Mouse (Mus musculus) Muller cell, postnatal 12 days (primary cell): ENCODE results near the gene Rbms2.
"Not testable (repeated sequence)": the region's sequence is repeated elsewhere in the genome, so short reads cannot be mapped to it uniquely, and the experiment has no call there.

Experiments
- DNase-seq: peaks from one replicate; pipeline ENCODE4 v3.0.0-alpha.2; 2015; ENCODE audit errors: inconsistent ontology term

The Rbms2 gene

GRCm38 (mm10) chr10:128091564-128092505 is 88.3 kb downstream of the Rbms2 start, which contains the start of gene Baz2a:
TSS of gene Baz2a (plus strand) at chr10:128091577.
- peak; percentile 86 for DNase-seq

GRCm38 (mm10) chr10:128090651-128091563 is 89.2 kb downstream of the Rbms2 start:
- peak; percentile 82 for DNase-seq

GRCm38 (mm10) chr10:128089842-128090241 is 90.3 kb downstream of the Rbms2 start:
- DNase-seq: no peak

DNA sequence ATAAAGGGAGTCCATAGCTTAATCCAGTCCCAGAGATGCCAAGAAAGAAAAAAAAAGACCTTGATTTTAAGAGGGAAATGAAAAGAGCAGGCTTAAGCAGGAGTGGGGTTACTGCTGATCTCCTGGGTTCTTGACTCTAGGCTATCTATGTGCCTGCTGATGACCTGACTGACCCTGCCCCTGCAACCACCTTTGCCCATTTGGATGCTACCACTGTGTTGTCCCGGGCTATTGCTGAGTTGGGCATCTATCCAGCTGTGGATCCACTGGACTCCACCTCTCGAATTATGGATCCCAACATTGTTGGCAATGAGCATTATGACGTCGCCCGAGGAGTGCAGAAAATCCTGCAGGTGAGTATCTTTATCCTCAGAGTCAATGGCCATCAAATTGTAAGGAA is 91.9 kb downstream of the Rbms2 start:
- no peak for DNase-seq

DNA sequence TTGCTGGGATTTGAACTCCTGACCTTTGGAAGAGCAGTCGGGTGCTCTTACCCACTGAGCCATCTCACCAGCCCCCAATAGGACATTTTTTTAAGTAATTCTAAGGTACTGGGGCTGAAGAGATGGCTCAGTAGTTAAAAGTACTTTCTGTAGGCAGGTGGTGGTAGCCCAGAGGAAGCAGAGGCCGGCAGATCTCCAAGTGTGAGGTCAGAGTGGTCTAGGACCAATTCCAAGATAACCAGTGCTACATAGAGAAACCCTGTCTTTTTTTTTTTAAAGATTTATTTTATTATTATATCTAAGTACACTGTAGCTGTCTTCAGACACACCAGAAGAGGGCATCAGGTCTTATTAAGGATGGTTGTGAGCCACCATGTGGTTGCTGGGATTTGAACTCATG is 92.9 kb downstream of the Rbms2 start:
- not testable (repeated sequence) for DNase-seq

- DNase-seq: no peak
Observed at GRCm38 (mm10) chr10:128086391-128086790, 93.7 kb downstream of the Rbms2 start.

- DNase-seq: peak; percentile 16
Observed at GRCm38 (mm10) chr10:128084160-128084559, 95.9 kb downstream of the Rbms2 start.

GRCm38 (mm10) chr10:128083688-128084087 is 96.4 kb downstream of the Rbms2 start:
- DNase-seq: peak; percentile 8

DNA sequence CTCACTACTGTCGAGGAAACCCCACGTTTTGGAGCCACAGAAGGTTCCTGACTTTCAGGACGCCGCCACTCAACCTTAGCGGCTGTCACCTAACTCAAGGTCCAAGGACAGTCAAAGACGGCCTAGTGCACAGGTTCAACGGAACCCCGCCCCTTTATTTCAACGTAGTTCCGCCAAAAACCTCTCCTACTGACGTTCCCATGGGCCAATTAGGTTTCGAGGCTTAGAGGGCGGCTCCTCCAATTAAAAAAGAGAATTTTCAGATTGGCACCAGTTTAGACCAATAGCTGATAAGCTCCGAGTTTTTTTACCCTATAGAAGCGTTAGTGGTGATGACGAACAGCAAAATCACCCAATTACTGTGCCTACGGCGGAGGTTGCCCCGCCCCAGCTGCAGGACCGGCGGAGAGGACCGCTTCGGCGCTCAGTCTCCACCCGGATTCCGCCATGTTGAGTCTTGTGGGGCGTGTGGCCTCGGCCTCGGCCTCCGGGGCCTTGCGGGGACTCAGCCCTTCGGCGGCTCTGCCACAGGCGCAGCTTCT is 97.1 kb downstream of the Rbms2 start, which contains the start of gene Atp5b:
Gene Atp5b (plus strand): TSS at position 394 of the 542 bp plus-strand sequence.
- DNase-seq: peak; percentile 100

GRCm38 (mm10) chr10:128082477-128082808 is 97.7 kb downstream of the Rbms2 start:
- no peak for DNase-seq

GRCm38 (mm10) chr10:128081807-128082476 is 98.2 kb downstream of the Rbms2 start:
- DNase-seq: no peak
